Mouse (Mus musculus) embryonic facial prominence, embryonic 10.5 days (tissue): ENCODE results near the gene Pakap. TPM values are rescaled to one million over a fixed set of nuclear protein-coding genes. Genes with fewer than 3 reads are reported as not detected.

Experiments
- DNase-seq: peaks from one replicate; pipeline ENCODE4 v3.0.0-alpha.2; 2017; ENCODE audit warnings: low spot score
- H3K27ac ChIP-seq: fragments of 300-500 bp; sonication (generic); replicated peaks from 2 replicates; pipeline ENCODE4 v1.5.1; 2016; ENCODE audit warnings: mild to moderate bottlenecking
- H3K27me3 ChIP-seq: fragments of 300-500 bp; sonication (generic); replicated peaks from 2 replicates; pipeline ENCODE4 v1.6.1; 2016; ENCODE audit warnings: low read depth, mild to moderate bottlenecking; ENCODE audit not compliant: poor library complexity, severe bottlenecking
- H3K36me3 ChIP-seq: fragments of 300-500 bp; sonication (generic); replicated peaks from 2 replicates; pipeline ENCODE4 v1.6.1; 2016; ENCODE audit warnings: mild to moderate bottlenecking, moderate library complexity
- H3K4me1 ChIP-seq: fragments of 300-500 bp; sonication (generic); 2 replicates; pipeline ENCODE4 v1.6.1; 2016
- H3K4me3 ChIP-seq: fragments of 300-500 bp; sonication (generic); 2 replicates; pipeline ENCODE4 v1.5.1; 2016; ENCODE audit warnings: mild to moderate bottlenecking, moderate library complexity
- H3K9me3 ChIP-seq: fragments of 300-500 bp; sonication (generic); 2 replicates; pipeline ENCODE4 v1.6.1; 2016; ENCODE audit warnings: mild to moderate bottlenecking
- WGBS: fragments of 180-500 bp; shearing (Covaris S2); methylation state at CpG from one replicate; pipeline ENCODE4 v1.1.7; 2016; 5-methylcytosine and 5-hydroxymethylcytosine counted together
- polyA plus RNA-seq: library from polyadenylated mRNA; unstranded; fragments of >200 nt; fragmentation: Nextera tagmentation; extraction: Ambion mirVana; gene quantifications from 2 replicates; pipeline ENCODE4 v1.2.1, GENCODE M21; 2016

Pakap gene
- polyA plus RNA-seq, 1 experiment from 2014 or later = 25.8 TPM

- H3K4me1 ChIP-seq = no peaks in the 10 kb centered on the region
- H3K36me3 ChIP-seq = no peaks in the 10 kb centered on the region
- WGBS = 87% methylated on average over 11 of the region's 11 CpGs
- H3K27ac ChIP-seq = no peak overlapping the region
- no peaks in the 10 kb centered on the region for H3K9me3 ChIP-seq
- DNase-seq = no peak
- H3K4me3 ChIP-seq = no peak overlapping the region
- H3K27me3 ChIP-seq = no peaks in the 10 kb centered on the region
Observed at GRCm38 (mm10) chr4:57576095-57576494, 8.1 kb downstream of the Pakap start.

DNA sequence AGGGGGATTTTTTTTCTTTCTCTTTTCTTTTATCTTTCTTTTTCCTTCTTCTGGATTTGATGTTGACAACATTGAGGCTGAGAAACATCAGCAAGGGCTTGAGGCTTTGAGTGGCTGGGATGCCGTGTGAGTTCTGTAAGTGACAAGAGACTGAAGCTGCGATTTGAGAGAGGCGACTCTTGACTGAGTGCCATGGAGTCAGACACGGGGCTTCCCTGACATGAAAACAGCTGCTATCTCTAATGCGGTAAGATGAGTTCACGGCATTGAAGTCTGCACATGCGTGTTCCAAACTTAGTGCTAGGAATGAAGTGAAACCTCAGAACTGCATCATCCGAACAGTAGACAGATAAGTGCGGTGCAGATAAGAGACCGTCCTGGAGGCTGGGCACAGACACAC lies 11.7 kb downstream of the Pakap start:
- H3K9me3 ChIP-seq = no peaks in the 10 kb centered on the region
- H3K4me1 ChIP-seq = no peaks in the 10 kb centered on the region
- H3K36me3 ChIP-seq = no peaks in the 10 kb centered on the region
- DNase-seq = no peak
- no peaks in the 10 kb centered on the region for H3K27me3 ChIP-seq
- 94% methylated on average over 10 of the region's 10 CpGs for WGBS
- no peak overlapping the region for H3K27ac ChIP-seq
- no peak overlapping the region for H3K4me3 ChIP-seq

DNA sequence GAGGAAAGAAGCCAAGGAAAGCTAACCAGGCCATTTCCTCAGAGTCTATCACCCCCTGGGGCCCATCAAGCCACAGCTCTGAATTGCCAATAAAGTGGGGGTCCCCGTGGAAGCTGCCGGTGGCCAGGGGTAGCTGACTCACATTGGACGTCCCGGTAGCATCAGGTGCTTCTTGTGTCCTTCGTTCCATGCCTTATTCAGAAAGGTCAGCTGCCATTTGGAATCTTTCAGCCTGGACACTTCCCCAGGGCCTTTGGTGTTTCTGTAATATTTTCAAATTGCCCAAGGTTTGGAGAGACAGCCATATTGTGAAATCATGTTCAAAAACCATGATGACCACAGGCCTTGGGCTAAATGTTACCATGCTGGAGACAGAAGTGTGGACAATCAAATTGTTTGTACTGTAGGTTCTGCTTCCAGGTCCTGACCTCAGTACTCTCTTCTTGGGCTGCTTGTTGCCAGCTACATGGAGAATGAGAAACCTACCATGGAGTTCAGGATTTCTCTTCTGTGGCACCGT lies 17.4 kb downstream of the Pakap start:
- H3K4me1 ChIP-seq = no peaks in the 10 kb centered on the region
- no peaks in the 10 kb centered on the region for H3K27me3 ChIP-seq
- WGBS = 92% methylated on average over 6 of the region's 6 CpGs
- no peak overlapping the region for H3K4me3 ChIP-seq
- no peaks in the 10 kb centered on the region for H3K9me3 ChIP-seq
- H3K36me3 ChIP-seq = no peaks in the 10 kb centered on the region
- no peak overlapping the region for H3K27ac ChIP-seq
- no peak for DNase-seq

- DNase-seq = no peak
- no peaks in the 10 kb centered on the region for H3K4me1 ChIP-seq
- WGBS = 73% methylated on average over 7 of the region's 7 CpGs
Observed at GRCm38 (mm10) chr4:57586933-57587658, 19.1 kb downstream of the Pakap start.

GRCm38 (mm10) chr4:57588356-57588755 lies 20.4 kb downstream of the Pakap start:
- 93% methylated on average over 1 of the region's 1 CpGs for whole genome bisulfite sequencing
- no peaks in the 10 kb centered on the region for H3K27me3 ChIP-seq

More at GRCm38 (mm10) chr4:57586933-57587658, 19.1 kb downstream of the Pakap start:
- Histone ChIP-seq H3K27ac (no peak overlapping the region), H3K9me3 (no peaks in the 10 kb centered on the region), H3K27me3 (no peaks in the 10 kb centered on the region), H3K36me3 (no peaks in the 10 kb centered on the region), H3K4me3 (no peak overlapping the region)

GRCm38 (mm10) chr4:57592751-57593150 lies 24.8 kb downstream of the Pakap start:
- H3K4me1 ChIP-seq = peaks cover 5% of the 10 kb centered on the region
- H3K4me3 ChIP-seq = no peak overlapping the region
- H3K27ac ChIP-seq = no peak overlapping the region
- 86% methylated on average over 4 of the region's 4 CpGs for WGBS
- no peaks in the 10 kb centered on the region for H3K9me3 ChIP-seq
- DNase-seq = no peak
- H3K36me3 ChIP-seq = no peaks in the 10 kb centered on the region
- H3K27me3 ChIP-seq = no peaks in the 10 kb centered on the region

More at GRCm38 (mm10) chr4:57588356-57588755, 20.4 kb downstream of the Pakap start:
- H3K36me3 ChIP-seq = no peaks in the 10 kb centered on the region
- DNase-seq = no peak
- H3K4me3 ChIP-seq = no peak overlapping the region
- H3K27ac ChIP-seq = no peak overlapping the region
- no peaks in the 10 kb centered on the region for H3K9me3 ChIP-seq
- H3K4me1 ChIP-seq = no peaks in the 10 kb centered on the region

GRCm38 (mm10) chr4:57599946-57600345 lies 32.0 kb downstream of the Pakap start:
- Histone ChIP-seq H3K9me3 (no peaks in the 10 kb centered on the region), H3K4me1 (peaks cover 11% of the 10 kb centered on the region), H3K27ac (no peak overlapping the region), H3K4me3 (no peak overlapping the region), H3K36me3 (no peaks in the 10 kb centered on the region), H3K27me3 (no peaks in the 10 kb centered on the region)
- WGBS = 95% methylated on average over 6 of the region's 6 CpGs
- DNase-seq = no peak

GRCm38 (mm10) chr4:57600685-57601457 lies 32.9 kb downstream of the Pakap start:
- no peaks in the 10 kb centered on the region for H3K9me3 ChIP-seq
- H3K4me3 ChIP-seq = no peak overlapping the region
- no peaks in the 10 kb centered on the region for H3K36me3 ChIP-seq
- DNase-seq = no peak
- peaks cover 11% of the 10 kb centered on the region for H3K4me1 ChIP-seq
- H3K27me3 ChIP-seq = no peaks in the 10 kb centered on the region
- no peak overlapping the region for H3K27ac ChIP-seq
- 95% methylated on average over 11 of the region's 11 CpGs for WGBS

DNA sequence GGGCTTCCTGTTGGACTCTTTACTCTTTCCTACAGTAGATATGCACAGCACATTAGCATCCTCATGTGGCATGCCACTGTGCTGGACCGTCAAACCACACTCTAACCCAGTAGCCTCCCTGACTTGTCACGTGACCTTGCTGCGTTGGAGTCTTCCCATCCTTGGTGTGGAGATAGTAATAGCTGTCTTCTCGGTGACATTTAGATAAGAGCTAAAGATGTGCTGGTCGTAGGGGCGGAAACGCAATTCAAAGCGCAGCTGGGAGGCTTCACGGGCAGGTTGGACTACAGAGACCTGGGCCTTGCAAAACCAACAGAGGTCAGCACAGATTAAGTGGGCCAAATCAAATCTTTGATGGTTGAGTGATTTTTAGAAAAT lies 33.5 kb downstream of the Pakap start:
- Histone ChIP-seq H3K36me3 (no peaks in the 10 kb centered on the region), H3K27me3 (no peaks in the 10 kb centered on the region), H3K27ac (no peak overlapping the region), H3K9me3 (no peaks in the 10 kb centered on the region), H3K4me1 (peaks cover 11% of the 10 kb centered on the region), H3K4me3 (no peak overlapping the region)
- DNase-seq = no peak
- 88% methylated on average over 9 of the region's 9 CpGs for WGBS

DNA sequence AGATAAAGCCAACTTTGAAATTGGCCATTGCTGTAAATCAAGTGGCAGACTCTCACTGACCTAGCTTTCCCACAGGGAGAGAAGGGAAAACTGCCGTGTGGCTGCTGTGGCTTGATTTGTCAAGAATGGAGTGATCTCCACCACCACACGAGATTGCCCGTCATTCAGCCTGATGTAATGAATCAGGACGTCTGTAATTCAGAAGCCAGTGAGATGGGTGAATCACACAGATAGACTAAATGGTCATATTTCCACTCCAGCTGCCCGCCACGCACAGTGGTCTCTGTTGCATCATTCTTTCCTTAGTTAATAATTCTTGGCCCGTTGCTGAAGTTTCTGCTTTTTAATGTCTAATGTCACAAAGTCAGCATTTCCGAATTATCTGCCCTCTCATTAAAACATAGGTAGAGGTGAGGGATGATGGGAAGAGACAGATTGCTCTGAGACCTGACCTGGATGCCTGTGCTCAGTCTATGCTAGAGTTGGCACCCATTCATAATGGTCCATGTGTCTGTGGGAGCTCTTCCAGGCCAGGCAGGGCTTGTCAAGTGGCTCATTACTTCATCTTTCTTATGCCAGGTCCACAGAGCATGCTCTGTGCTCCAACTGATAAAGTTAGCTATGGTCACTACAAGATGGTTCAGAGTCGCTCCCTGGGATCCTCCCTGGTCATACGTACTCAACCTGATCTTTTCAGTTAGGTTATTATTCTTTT lies 34.1 kb downstream of the Pakap start:
- Histone ChIP-seq H3K4me1 (peaks cover 15% of the 10 kb centered on the region), H3K9me3 (no peaks in the 10 kb centered on the region), H3K27ac (no peak overlapping the region), H3K36me3 (no peaks in the 10 kb centered on the region), H3K27me3 (no peaks in the 10 kb centered on the region), H3K4me3 (no peak overlapping the region)
- DNase-seq = no peak
- WGBS = 89% methylated on average over 10 of the region's 10 CpGs

GRCm38 (mm10) chr4:57606258-57606657 lies 38.3 kb downstream of the Pakap start:
- Histone ChIP-seq H3K9me3 (no peaks in the 10 kb centered on the region), H3K27me3 (no peaks in the 10 kb centered on the region), H3K4me3 (no peak overlapping the region), H3K4me1 (peaks cover 28% of the 10 kb centered on the region), H3K36me3 (no peaks in the 10 kb centered on the region), H3K27ac (no peak overlapping the region)
- 85% methylated on average over 3 of the region's 3 CpGs for WGBS
- no peak for DNase-seq

GRCm38 (mm10) chr4:57607247-57607942 lies 39.4 kb downstream of the Pakap start:
- 0 out of 2 replicates have a peak overlapping the region, but pooled peaks have one; percentile 25 for H3K4me3 ChIP-seq
- H3K27me3 ChIP-seq = no peaks in the 10 kb centered on the region
- no peaks in the 10 kb centered on the region for H3K36me3 ChIP-seq
- peak overlapping the region; percentile 31; the same call in 1 of the 2 replicates for H3K27ac ChIP-seq
- H3K9me3 ChIP-seq = no peaks in the 10 kb centered on the region
- WGBS = 24% methylated on average over 22 of the region's 22 CpGs
- DNase-seq = peak; percentile 89
- H3K4me1 ChIP-seq = peaks cover 39% of the 10 kb centered on the region
